Mouse (Mus musculus) neural tube, postnatal 0 days (tissue): ENCODE data around the gene Rhox13. TPM values are rescaled to one million over a fixed set of nuclear protein-coding genes. Genes with fewer than 3 reads are reported as not detected.

ENCODE experiments used
- polyA plus RNA-seq: library from polyadenylated mRNA; unstranded; fragments of >200 nt; fragmentation: Nextera tagmentation; extraction: Ambion mirVana; gene quantifications from 2 replicates; pipeline ENCODE4 v1.2.1, GENCODE M21; 2015

Rhox13 gene
- 0.18 TPM in 1 of 2 replicates, not detected in the other for polyA plus RNA-seq

DNA sequence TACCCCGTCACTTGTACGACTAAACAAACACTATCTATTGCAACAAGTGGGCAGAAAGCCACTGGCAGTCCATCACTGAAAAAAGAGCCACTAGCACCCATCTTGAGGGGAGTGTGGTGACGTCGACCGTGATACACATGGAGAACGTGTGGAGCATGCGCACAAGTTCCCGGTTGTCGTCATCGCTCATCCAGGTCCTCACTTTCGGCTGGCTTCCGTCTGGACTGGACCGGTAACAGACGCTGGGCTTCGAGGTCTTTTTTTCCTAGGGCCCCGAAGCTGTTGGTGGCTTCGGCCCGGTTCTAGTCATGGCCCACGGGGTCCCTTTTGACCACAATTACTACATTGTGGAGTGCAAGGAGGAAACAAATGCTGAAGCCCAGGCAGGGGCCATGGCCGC lies at the start of gene Rhox13:
Rhox13 (plus strand) TSS at position 238 of the 400 bp plus-strand sequence.

DNA sequence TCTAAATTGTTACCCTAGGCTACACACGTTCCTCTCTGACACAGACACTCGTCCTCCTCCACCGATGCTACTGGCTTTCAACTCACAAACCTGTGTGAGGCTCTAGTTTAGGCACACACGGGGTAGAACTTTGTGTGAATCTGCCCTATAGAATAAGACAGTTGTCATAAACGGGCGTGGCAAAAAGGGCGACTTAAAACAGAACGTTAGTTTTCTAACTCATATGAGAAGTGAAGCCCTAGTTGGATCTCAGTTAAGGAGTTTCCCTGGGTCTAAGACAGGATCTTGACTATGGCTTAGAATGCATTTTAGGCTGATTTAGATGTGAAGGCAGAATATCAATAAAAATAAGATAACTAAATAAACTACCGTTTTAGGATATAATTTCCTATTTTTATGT lies 36.0 kb upstream of the Rhox13 start, which contains the start of gene Rhox11:
Rhox11 (minus strand) TSS at position 101 of the 400 bp plus-strand sequence.

DNA sequence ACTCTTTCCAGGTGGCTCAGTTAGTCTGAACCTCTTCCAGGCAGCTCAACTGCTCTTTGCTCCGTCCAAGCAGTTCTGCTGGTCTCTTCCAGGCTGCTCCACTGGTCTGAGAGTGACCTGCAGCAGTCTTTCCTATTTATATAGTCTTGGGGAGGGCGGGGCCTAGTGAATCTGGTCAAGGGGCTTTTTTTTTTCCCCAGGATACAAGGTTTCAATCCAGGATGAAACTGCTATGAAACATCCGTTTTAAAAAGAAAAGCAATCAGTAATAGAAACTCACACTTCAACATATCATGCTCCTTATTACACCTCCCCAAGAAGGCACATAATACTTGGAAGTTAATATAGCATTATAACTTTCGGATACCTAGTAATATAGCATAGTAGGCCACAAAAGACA lies 10.2 kb upstream of the Rhox13 start, which contains the start of gene Rhox12:
Rhox12 (minus strand) TSS at position 101 of the 400 bp plus-strand sequence.

Other genes with a start within 250 kb of the Rhox13 start
- not detected in 2 replicates for gene Rhox8, start 242.3 kb upstream of the Rhox13 start, polyA plus RNA-seq
- not detected in 2 replicates for gene Rhox7b, start 224.0 kb upstream of the Rhox13 start, polyA plus RNA-seq
- not detected in 2 replicates for gene Rhox9, start 219.4 kb upstream of the Rhox13 start, polyA plus RNA-seq
- gene Btg1-ps1, start 102.4 kb upstream of the Rhox13 start, polyA plus RNA-seq: not detected in 2 replicates
- gene Btg1-ps2, start 78.1 kb upstream of the Rhox13 start, polyA plus RNA-seq: not detected in 2 replicates
- gene Rhox10, start 54.7 kb upstream of the Rhox13 start, polyA plus RNA-seq: not detected in 2 replicates
- gene Rhox11, start 36.1 kb upstream of the Rhox13 start, polyA plus RNA-seq: not detected in 2 replicates
- not detected in 2 replicates for gene Rhox12, start 10.3 kb upstream of the Rhox13 start, polyA plus RNA-seq
- gene Zbtb33, start 68.6 kb downstream of the Rhox13 start, polyA plus RNA-seq: 3.4 and 3.5 TPM in 2 replicates
- 51.9 and 55.0 TPM in 2 replicates for gene Tmem255a, start 131.2 kb downstream of the Rhox13 start, polyA plus RNA-seq
- 0.06 and 0.14 TPM in 2 replicates for gene Atp1b4, start 195.0 kb downstream of the Rhox13 start, polyA plus RNA-seq